Mouse (Mus musculus) midbrain, postnatal 0 days (tissue): ENCODE results near the gene Myt1l. TPM values are rescaled to one million over a fixed set of nuclear protein-coding genes. Genes with fewer than 3 reads are reported as not detected.

ENCODE experiments used
- ATAC-seq: fragments of 200-750 bp; cut with Nextera tagmentation; 2 replicates; pipeline ENCODE4 v1.8.0; 2017; ENCODE audit warnings: moderate number of reproducible peaks, mild to moderate bottlenecking, moderate TSS enrichment, moderate library complexity; ENCODE audit not compliant: low FRiP score
- DNase-seq: peaks from one replicate; pipeline ENCODE4 v3.0.0-alpha.2; 2015; ENCODE audit warnings: low spot score
- H3K27ac ChIP-seq: fragments of 300-500 bp; sonication (generic); 2 replicates; pipeline ENCODE4 v1.5.1; 2014; ENCODE audit warnings: low read depth, mild to moderate bottlenecking, low read length, mixed read lengths
- H3K27me3 ChIP-seq: fragments of 300-500 bp; sonication (generic); 2 replicates; pipeline ENCODE4 v1.6.1; 2014; ENCODE audit warnings: low read length, control low read depth, mixed read lengths; ENCODE audit not compliant: insufficient read depth
- H3K36me3 ChIP-seq: fragments of 300-500 bp; sonication (generic); 2 replicates; pipeline ENCODE4 v1.6.1; 2014; ENCODE audit warnings: low read length, control low read depth, mixed read lengths; ENCODE audit not compliant: insufficient read depth
- H3K4me1 ChIP-seq: fragments of 300-500 bp; sonication (generic); 2 replicates; pipeline ENCODE4 v1.6.1; 2014; ENCODE audit warnings: mild to moderate bottlenecking, control low read depth, antibody characterized with exemption, low read length, mixed read lengths; ENCODE audit not compliant: insufficient read depth
- H3K4me2 ChIP-seq: fragments of 300-500 bp; sonication (generic); 2 replicates; pipeline ENCODE4 v1.6.1; 2014; ENCODE audit warnings: low read depth, mild to moderate bottlenecking, low read length, mixed read lengths; ENCODE audit not compliant: poor library complexity, severe bottlenecking
- H3K4me3 ChIP-seq: fragments of 300-500 bp; sonication (generic); 2 replicates; pipeline ENCODE4 v1.5.1; 2014; ENCODE audit warnings: low read depth, mild to moderate bottlenecking, low read length, moderate library complexity
- H3K9ac ChIP-seq: fragments of 300-500 bp; sonication (generic); replicated peaks from 2 replicates; pipeline ENCODE4 v1.6.1; 2014; ENCODE audit warnings: mild to moderate bottlenecking, low read length, moderate library complexity, mixed read lengths; ENCODE audit not compliant: poor library complexity, severe bottlenecking
- H3K9me3 ChIP-seq: fragments of 300-500 bp; sonication (generic); 2 replicates; pipeline ENCODE4 v1.6.1; 2016; ENCODE audit warnings: low read length, control low read depth
- CTCF ChIP-seq: IDR thresholded peaks from 2 replicates; pipeline ENCODE4 v1.5.1; 2016; ENCODE audit warnings: antibody characterized with exemption, mild to moderate bottlenecking
- WGBS: fragments of 180-500 bp; shearing (Covaris S2); extraction: QIAGEN DNeasy Blood & Tissue Kit; methylation state at CpG from one replicate; pipeline ENCODE4 v1.1.7; 2014; 5-methylcytosine and 5-hydroxymethylcytosine counted together
- polyA plus RNA-seq: library from polyadenylated mRNA; unstranded; fragments of >200 nt; fragmentation: Nextera tagmentation; extraction: Ambion mirVana; gene quantifications from 2 replicates; pipeline ENCODE4 v1.2.1, GENCODE M21; 2015
- total RNA-seq: library from RNA; depleted of rRNA; stranded (reverse); fragments of >200 nt; gene quantifications from 2 replicates; pipeline ENCODE4 v1.2.3, GENCODE M21; 2014

The Myt1l gene
- total and polyA plus RNA-seq, 2 experiments from 2014 or later: 104 to 223 TPM

DNA sequence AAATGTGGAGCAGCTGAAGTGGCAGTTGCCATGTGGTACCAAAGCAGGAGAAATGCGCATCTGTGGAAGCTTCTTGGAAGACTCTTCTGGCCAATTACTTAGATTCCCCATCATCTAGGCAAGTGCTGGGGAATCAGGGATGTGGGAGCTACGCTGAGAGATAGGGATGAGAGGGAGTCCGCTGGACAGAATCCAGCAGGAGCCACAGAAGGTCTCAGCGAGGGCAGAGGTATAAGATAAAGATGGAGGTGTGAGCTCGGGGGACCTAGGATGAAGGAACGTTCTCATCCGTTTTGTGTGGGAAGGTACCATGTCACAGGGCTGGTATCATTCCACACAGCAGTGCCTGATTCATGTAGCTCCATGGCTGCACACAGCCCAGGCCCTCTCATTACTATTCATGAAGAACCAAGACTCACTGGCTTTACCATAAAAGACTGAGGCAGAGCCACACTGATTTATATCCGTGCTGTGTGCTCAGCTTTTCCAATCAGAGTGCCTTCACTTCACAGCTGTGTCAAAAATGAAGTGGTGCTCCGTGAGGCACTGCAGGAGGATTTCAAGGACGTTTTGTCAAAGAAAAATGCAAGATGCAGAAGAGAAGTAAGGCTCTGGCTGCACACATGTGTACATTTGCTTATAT lies 121.4 kb downstream of the Myt1l start:
- Histone ChIP-seq H3K36me3 (no peaks in the 10 kb centered on the region), H3K4me2 (no peak overlapping the region), H3K9me3 (no peaks in the 10 kb centered on the region), H3K4me1 (peaks cover 7% of the 10 kb centered on the region; the same call in 1 of the 2 replicates), H3K9ac (no peak overlapping the region), H3K4me3 (no peak overlapping the region), H3K27me3 (no peaks in the 10 kb centered on the region), H3K27ac (0 out of 2 replicates have a peak overlapping the region, but pooled peaks have one; percentile 27)
- DNase-seq (no peak), ATAC-seq (no peak)
- 60% methylated on average over 10 of the region's 10 CpGs for WGBS
- no peak for TF ChIP-seq CTCF

GRCm38 (mm10) chr12:29652516-29652915 lies 124.3 kb downstream of the Myt1l start:
- no peaks in the 10 kb centered on the region for H3K27me3 ChIP-seq
- H3K36me3 ChIP-seq: no peaks in the 10 kb centered on the region
- H3K4me3 ChIP-seq: no peak overlapping the region
- H3K4me2 ChIP-seq: no peak overlapping the region
- H3K9me3 ChIP-seq: no peaks in the 10 kb centered on the region
- DNase-seq (no peak), ATAC-seq (no peak)
- TF ChIP-seq CTCF: no peak
- peaks cover 18% of the 10 kb centered on the region for H3K4me1 ChIP-seq
- WGBS: 90% methylated on average over 5 of the region's 5 CpGs
- H3K27ac ChIP-seq: no peak overlapping the region
- no peak overlapping the region for H3K9ac ChIP-seq

DNA sequence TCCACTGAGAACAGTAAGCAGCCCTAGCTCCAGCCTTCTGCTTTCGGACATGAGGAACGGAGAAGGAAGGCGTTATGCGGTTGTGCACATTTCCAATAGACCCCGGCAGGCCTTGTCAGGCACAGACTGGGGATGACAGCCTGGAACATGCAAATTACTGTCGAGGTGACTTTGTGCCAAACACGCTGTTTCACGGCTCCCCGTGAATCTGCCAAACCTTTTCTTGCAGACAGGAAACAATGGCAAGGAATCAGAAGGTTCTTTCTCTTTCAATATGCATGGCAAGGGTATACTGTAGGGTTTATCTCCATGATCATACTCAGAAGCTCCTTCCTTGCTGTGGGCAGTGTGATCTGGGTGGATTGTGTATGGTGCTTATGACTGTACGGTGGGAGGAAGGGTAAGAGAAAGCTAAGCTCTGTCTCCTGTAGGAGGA lies 127.0 kb downstream of the Myt1l start:
- peak overlapping the region; percentile 19 for H3K9ac ChIP-seq
- H3K36me3 ChIP-seq: no peaks in the 10 kb centered on the region
- ATAC-seq (peak; percentile 41; the same call in 1 of the 2 replicates), DNase-seq (peak; percentile 68)
- no peak overlapping the region for H3K4me3 ChIP-seq
- H3K27ac ChIP-seq: peak overlapping the region; percentile 82
- H3K9me3 ChIP-seq: no peaks in the 10 kb centered on the region
- no peak for TF ChIP-seq CTCF
- peaks cover 20% of the 10 kb centered on the region for H3K4me1 ChIP-seq
- peak overlapping the region; percentile 3; the same call in 1 of the 2 replicates for H3K4me2 ChIP-seq
- no peaks in the 10 kb centered on the region for H3K27me3 ChIP-seq
- WGBS: 26% methylated on average over 10 of the region's 10 CpGs

- no peak for DNase-seq
These were observed 127.5 kb downstream of the Myt1l start for GRCm38 (mm10) chr12:29655673-29656072.

GRCm38 (mm10) chr12:29657061-29657460 lies 128.9 kb downstream of the Myt1l start:
- H3K27me3 ChIP-seq: no peaks in the 10 kb centered on the region
- no peak overlapping the region for H3K4me3 ChIP-seq
- H3K9ac ChIP-seq: no peak overlapping the region
- DNase-seq: peak; percentile 65
- no peak for TF ChIP-seq CTCF
- H3K4me1 ChIP-seq: peaks cover 20% of the 10 kb centered on the region
- no peaks in the 10 kb centered on the region for H3K36me3 ChIP-seq
- no peak overlapping the region for H3K4me2 ChIP-seq
- no peak overlapping the region for H3K27ac ChIP-seq
- ATAC-seq: no peak
- H3K9me3 ChIP-seq: no peaks in the 10 kb centered on the region
- 49% methylated on average over 3 of the region's 3 CpGs for WGBS

More at GRCm38 (mm10) chr12:29655673-29656072, 127.5 kb downstream of the Myt1l start:
- Histone ChIP-seq H3K9me3 (no peaks in the 10 kb centered on the region), H3K27me3 (no peaks in the 10 kb centered on the region), H3K4me2 (peak overlapping the region; percentile 3; the same call in 1 of the 2 replicates), H3K9ac (peak overlapping the region; percentile 14), H3K4me1 (peaks cover 20% of the 10 kb centered on the region), H3K27ac (peak overlapping the region; percentile 82), H3K36me3 (no peaks in the 10 kb centered on the region), H3K4me3 (no peak overlapping the region)
- no peak for TF ChIP-seq CTCF
- no peak; the same call in 1 of the 2 replicates for ATAC-seq
- WGBS: 50% methylated on average over 12 of the region's 12 CpGs

DNA sequence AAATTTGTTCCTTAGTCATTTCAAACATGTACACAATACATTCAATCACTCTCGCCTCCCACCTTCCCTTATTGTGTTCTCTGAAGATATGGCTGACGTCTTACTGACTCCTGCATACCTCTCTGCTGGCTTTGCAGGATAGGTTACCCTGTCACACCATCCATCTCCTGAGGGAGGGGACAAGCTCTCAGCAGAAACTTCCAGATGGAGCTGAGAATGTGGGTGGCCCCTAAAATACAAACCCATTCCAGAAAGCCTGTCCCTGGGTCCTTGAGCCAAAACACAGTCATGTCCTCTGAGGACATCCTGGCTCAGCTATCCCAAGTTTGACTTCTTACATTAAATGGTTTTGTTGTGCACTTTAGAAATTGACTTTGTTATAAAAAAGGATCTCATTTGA lies 129.7 kb downstream of the Myt1l start:
- no peak overlapping the region for H3K9ac ChIP-seq
- no peaks in the 10 kb centered on the region for H3K36me3 ChIP-seq
- no peak overlapping the region for H3K4me2 ChIP-seq
- DNase-seq: no peak
- no peaks in the 10 kb centered on the region for H3K27me3 ChIP-seq
- ATAC-seq: no peak
- H3K4me3 ChIP-seq: no peak overlapping the region
- peaks cover 21% of the 10 kb centered on the region for H3K4me1 ChIP-seq
- no peaks in the 10 kb centered on the region for H3K9me3 ChIP-seq
- no peak for TF ChIP-seq CTCF
- H3K27ac ChIP-seq: no peak overlapping the region
- 71% methylated on average over 2 of the region's 2 CpGs for WGBS
